Mouse (Mus musculus): ENCODE data around the gene Flt3l.

DNA sequence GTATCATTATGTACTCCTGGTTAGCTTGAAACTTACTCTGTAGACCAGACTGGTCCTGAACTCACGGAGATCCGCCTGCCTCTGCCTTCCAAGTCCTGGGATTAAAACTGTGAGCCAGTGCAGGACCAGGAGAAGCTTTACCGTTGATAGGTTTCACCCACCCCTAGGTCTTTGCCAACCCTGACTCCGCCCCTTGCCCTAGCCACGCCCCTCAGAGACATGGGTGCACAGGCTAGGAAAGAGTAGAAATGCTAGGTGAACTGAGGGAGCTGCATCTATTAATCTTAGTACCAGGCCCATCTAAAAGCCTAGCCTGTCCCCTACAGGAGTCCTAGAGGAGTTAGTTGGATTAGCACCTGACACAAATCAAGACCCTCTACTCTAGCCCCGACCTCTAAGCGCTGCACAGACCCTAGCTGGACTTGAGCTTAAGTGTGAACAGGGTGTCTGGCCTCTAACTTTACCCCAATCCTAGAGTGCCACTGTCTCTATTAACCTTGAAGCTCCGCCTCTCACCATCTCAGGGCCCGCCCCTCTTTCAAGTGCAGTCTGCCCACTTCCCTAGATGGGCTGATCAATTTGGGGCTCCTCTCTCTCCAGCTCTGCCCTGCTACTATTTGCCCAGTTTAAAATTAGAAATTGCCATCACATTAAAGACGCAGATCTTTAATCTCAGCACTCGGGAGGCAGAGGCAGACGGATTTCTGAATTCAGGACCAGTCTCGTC, 45.8 kb downstream of the Flt3l start:
- no peak for TF ChIP-seq CTCF (IDR thresholded peaks at IDR 0.05)
- no peak for TF ChIP-seq EP300 (IDR thresholded peaks at IDR 0.05)

Data from lung, postnatal 0 days (tissue).